Mouse (Mus musculus): Measurements from ENCODE around the gene Dnah5. TPM values are rescaled to one million over a fixed set of nuclear protein-coding genes. Genes with fewer than 3 reads are reported as not detected.

Dnah5 gene
- total RNA-seq (2014; fragmentation: Nextera tagmentation) (not detected in 2 replicates), total RNA-seq (2017) (under 0.01 TPM in 2 replicates), polyA plus RNA-seq (2012) (not detected in 2 replicates)

DNA sequence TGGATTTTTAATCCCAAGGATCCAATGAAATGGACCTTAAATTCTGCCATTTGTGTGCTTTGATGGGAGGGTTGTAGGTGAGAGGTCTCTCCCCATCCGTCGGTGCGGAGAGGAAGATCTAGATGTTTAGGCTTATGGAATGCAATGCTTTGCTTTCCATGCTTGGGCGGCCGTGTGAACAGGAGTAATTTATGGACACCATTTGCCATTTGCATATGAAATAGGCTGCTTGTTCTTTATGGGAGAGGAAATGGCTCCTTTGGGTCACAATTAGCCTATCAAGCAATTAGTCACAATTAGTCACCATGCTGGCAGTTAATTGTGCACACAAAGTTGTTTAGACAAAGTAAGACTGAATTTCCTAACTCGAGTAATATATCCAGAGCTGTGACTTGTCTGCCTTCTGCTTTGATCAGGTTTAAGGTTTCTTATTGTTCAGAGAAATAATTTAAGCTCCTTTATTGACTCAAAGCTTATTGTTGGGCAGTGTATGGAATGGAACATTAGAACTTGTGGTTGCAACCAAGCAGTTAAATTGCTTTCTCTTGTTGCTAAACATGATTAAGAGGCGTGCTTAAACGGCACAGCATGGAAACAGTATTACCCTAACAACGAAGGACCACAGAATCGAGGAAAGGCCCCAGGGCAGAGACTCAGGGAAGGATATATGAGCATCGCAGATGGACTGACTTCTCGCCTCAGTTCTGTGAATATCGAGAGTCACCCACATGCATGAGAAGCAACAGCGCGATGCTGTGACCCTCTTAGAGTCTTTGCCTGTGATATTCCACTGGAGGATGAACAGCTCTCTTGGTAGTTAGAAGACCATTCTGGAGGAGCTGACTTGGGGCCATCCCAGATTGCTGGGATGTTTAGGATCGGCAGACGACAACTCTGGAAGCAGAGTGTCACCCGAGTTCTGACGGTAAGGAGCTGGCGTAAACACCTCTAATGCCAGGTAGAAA, at the start of gene Dnah5:
Dnah5 (plus strand) TSS at position 642 of the 965 bp plus-strand sequence.
- no peak for TF ChIP-seq GATA2 (IDR thresholded peaks at IDR 0.05; ENCODE audit: borderline replicate concordance, low read depth, low read length)
- TF ChIP-seq CTCF (IDR thresholded peaks at IDR 0.05; ENCODE audit: low read depth, low read length) = no peak
- TF ChIP-seq GATA1 (IDR thresholded peaks at IDR 0.05; ENCODE audit: borderline replicate concordance, low read length) = no peak
- no peak for TF ChIP-seq POLR2AphosphoS5 (IDR thresholded peaks at IDR 0.05; ENCODE audit: insufficient replicate concordance, low read depth, low read length)
- TF ChIP-seq TAL1 (conservative IDR thresholded peaks at IDR 0.05; ENCODE audit: low read depth, low read length) = no peak
- H3K4me1 ChIP-seq (ENCODE audit: insufficient read depth, low read depth, low read length) = no peaks in the 10 kb centered on the region
- DNase-seq (ENCODE audit: low spot score) = no peak
- H3K9me3 ChIP-seq (replicated peaks) = peaks cover 26% of the 10 kb centered on the region
- ATAC-seq (ENCODE audit: extremely low read depth, insufficient number of reproducible peaks, low FRiP score, poor library complexity, severe bottlenecking) = no peak
- no peak within 1 kb of the TSS for H3K4me3 ChIP-seq (ENCODE audit: low read depth, low read length)
- no peaks in the 10 kb centered on the region for H3K36me3 ChIP-seq (replicated peaks)
- no peaks in the 10 kb centered on the region for H3K27me3 ChIP-seq (ENCODE audit: insufficient read depth, low read length)

DNA sequence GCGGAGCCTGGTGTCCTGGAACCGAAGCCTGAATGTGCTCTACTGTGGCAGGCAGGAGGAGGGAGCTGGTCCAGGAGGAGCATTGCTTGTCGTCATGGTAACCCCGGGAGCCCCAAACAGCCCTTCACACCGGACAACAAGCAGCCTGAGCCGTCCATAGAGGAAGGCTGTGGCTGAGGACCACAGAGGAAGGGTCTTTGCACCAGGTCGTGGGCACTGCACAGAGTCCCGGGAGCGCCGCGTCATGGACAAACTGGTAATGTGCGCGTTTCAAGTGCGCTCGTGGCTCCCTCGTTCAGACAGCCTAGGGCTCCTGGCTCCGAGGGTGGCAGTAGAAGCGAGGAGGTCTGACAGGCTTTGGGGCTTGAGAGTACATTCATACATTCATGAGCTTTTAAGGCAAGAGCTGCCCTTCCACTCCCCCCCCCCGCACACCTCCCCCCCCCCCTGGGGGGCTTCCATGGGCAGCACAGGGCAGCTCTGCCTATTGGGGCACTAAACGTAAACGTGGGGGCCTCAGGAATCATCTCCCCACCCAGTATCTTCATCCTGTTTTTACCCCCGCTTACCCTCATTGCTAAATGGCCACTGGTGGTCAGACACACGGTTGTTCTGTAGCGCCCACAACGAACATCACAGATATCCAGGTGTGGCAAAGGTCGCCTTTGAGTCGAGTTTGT, 48.6 kb upstream of the Dnah5 start:
- Histone ChIP-seq H3K4me1 (ENCODE audit: insufficient read depth, low read depth, low read length) (no peaks in the 10 kb centered on the region), H3K9me3 (replicated peaks) (peaks cover 13% of the 10 kb centered on the region), H3K27me3 (ENCODE audit: insufficient read depth, low read length) (no peaks in the 10 kb centered on the region), H3K4me3 (ENCODE audit: low read depth, low read length) (no peak overlapping the region), H3K36me3 (replicated peaks) (no peaks in the 10 kb centered on the region)
- no peak for DNase-seq (ENCODE audit: low spot score)
- TF ChIP-seq GATA1 (IDR thresholded peaks at IDR 0.05; ENCODE audit: borderline replicate concordance, low read length) (no peak), CTCF (IDR thresholded peaks at IDR 0.05; ENCODE audit: low read depth, low read length) (no peak)
- no peak; the same call in 1 of the 2 replicates for ATAC-seq (ENCODE audit: extremely low read depth, insufficient number of reproducible peaks, low FRiP score, poor library complexity, severe bottlenecking)

DNA sequence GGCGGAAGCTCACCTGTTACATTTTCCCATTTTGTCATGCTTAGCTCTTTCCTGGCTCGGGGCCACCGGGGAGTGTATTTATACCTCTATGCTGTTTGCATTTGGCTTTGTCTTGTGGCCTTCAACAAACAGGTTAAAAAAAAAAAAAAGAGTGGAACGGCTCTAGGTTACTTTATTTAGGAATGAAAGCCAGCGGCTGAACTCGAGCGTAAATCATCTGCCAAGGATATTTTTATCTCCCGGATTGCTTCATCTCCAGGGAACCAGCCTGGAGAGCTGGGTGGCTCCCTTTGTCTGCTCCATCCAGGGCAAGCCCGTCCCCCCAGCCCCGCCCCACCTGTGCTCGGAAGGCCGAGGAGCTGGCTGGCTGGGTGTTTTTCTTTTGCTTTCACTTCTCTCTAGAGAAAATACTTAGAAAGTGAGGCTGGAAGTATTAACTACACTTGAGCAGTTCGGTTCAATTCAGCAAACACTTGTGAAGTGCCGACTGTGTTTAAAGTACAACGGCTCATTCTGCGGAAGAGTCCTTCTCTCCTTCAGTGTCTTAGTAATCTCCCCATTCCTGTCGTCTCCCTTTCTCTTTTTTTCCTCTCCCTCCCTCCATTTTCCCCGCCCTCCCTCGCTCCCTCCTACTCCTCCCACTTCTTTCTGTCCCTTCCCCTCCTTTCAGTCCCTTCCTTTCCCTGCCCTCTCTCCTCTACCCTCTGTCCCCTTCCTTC, 44.6 kb upstream of the Dnah5 start:
- no peak overlapping the region for H3K4me3 ChIP-seq (ENCODE audit: low read depth, low read length)
- no peaks in the 10 kb centered on the region for H3K27me3 ChIP-seq (ENCODE audit: insufficient read depth, low read length)
- no peak for DNase-seq (ENCODE audit: low spot score)
- H3K4me1 ChIP-seq (ENCODE audit: insufficient read depth, low read depth, low read length) = no peaks in the 10 kb centered on the region
- H3K9me3 ChIP-seq (replicated peaks) = peaks cover 33% of the 10 kb centered on the region
- no peak for TF ChIP-seq GATA2 (IDR thresholded peaks at IDR 0.05; ENCODE audit: borderline replicate concordance, low read depth, low read length)
- TF ChIP-seq TAL1 (conservative IDR thresholded peaks at IDR 0.05; ENCODE audit: low read depth, low read length) = no peak
- no peak for TF ChIP-seq GATA1 (IDR thresholded peaks at IDR 0.05; ENCODE audit: borderline replicate concordance, low read length)
- no peak for TF ChIP-seq CTCF (IDR thresholded peaks at IDR 0.05; ENCODE audit: low read depth, low read length)
- no peak for TF ChIP-seq POLR2AphosphoS5 (IDR thresholded peaks at IDR 0.05; ENCODE audit: insufficient replicate concordance, low read depth, low read length)
- H3K36me3 ChIP-seq (replicated peaks) = no peaks in the 10 kb centered on the region
- no peak for ATAC-seq (ENCODE audit: extremely low read depth, insufficient number of reproducible peaks, low FRiP score, poor library complexity, severe bottlenecking)

DNA sequence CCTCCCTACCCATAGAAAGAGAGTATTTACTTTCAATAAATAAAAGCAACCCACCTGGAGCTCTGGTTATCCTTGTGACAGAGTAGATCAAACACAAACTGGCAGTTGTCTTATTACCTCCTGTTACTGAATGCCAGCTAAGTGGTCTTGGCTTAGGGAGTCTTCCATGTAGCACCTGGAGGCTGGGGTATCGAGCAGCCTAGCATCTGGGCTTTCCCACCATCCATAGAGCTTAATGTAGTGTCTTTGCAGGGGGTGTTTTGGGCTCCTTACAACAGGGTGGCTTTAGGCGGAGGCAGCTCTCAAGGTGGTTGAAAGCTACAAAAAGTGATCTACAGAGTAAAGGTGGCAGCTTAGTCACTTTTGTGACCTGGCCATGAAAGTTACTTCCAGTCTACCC, 41.3 kb upstream of the Dnah5 start:
- Histone ChIP-seq H3K36me3 (replicated peaks) (no peaks in the 10 kb centered on the region), H3K4me1 (ENCODE audit: insufficient read depth, low read depth, low read length) (no peaks in the 10 kb centered on the region), H3K4me3 (ENCODE audit: low read depth, low read length) (no peak overlapping the region), H3K27me3 (ENCODE audit: insufficient read depth, low read length) (no peaks in the 10 kb centered on the region), H3K9me3 (replicated peaks) (peaks cover 24% of the 10 kb centered on the region)
- no peak for ATAC-seq (ENCODE audit: extremely low read depth, insufficient number of reproducible peaks, low FRiP score, poor library complexity, severe bottlenecking)
- no peak for TF ChIP-seq TAL1 (conservative IDR thresholded peaks at IDR 0.05; ENCODE audit: low read depth, low read length)
- no peak for TF ChIP-seq CTCF (IDR thresholded peaks at IDR 0.05; ENCODE audit: low read depth, low read length)
- no peak for TF ChIP-seq POLR2AphosphoS5 (IDR thresholded peaks at IDR 0.05; ENCODE audit: insufficient replicate concordance, low read depth, low read length)
- TF ChIP-seq GATA2 (IDR thresholded peaks at IDR 0.05; ENCODE audit: borderline replicate concordance, low read depth, low read length) = no peak
- TF ChIP-seq GATA1 (IDR thresholded peaks at IDR 0.05; ENCODE audit: borderline replicate concordance, low read length) = no peak
- no peak for DNase-seq (ENCODE audit: low spot score)

DNA sequence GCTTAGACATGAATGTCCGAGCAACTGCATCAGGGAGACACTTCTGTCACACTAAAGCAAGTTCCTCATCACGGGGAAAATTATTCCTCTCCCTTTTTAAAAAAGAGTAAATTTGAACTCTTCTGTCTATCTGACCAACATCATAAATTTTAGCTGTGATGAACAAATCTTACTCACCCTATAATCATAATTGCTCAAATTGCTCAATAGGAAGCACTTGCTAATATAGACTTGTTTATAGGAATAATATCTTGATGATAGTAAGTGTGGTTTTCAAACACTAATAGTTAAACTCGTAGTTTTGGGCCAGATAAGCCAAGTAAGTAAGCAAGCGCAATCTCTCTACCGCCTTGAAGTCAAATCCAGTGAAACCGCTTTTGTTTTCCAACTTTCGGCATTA, 38.3 kb upstream of the Dnah5 start:
- no peaks in the 10 kb centered on the region for H3K27me3 ChIP-seq (ENCODE audit: insufficient read depth, low read length)
- DNase-seq (ENCODE audit: low spot score) = no peak
- H3K4me3 ChIP-seq (ENCODE audit: low read depth, low read length) = no peak overlapping the region
- no peaks in the 10 kb centered on the region for H3K4me1 ChIP-seq (ENCODE audit: insufficient read depth, low read depth, low read length)
- no peak for ATAC-seq (ENCODE audit: extremely low read depth, insufficient number of reproducible peaks, low FRiP score, poor library complexity, severe bottlenecking)
- TF ChIP-seq TAL1 (conservative IDR thresholded peaks at IDR 0.05; ENCODE audit: low read depth, low read length) (no peak), GATA2 (IDR thresholded peaks at IDR 0.05; ENCODE audit: borderline replicate concordance, low read depth, low read length) (no peak), CTCF (IDR thresholded peaks at IDR 0.05; ENCODE audit: low read depth, low read length) (no peak), POLR2AphosphoS5 (IDR thresholded peaks at IDR 0.05; ENCODE audit: insufficient replicate concordance, low read depth, low read length) (no peak), GATA1 (IDR thresholded peaks at IDR 0.05; ENCODE audit: borderline replicate concordance, low read length) (no peak)
- H3K36me3 ChIP-seq (replicated peaks) = no peaks in the 10 kb centered on the region
- peaks cover 28% of the 10 kb centered on the region for H3K9me3 ChIP-seq (replicated peaks)
